Mouse (Mus musculus): ENCODE data around the gene Chd2.
"Not testable (repeated sequence)": the region's sequence is repeated elsewhere in the genome, so short reads cannot be mapped to it uniquely, and the experiment has no call there.

Gene Chd2

DNA sequence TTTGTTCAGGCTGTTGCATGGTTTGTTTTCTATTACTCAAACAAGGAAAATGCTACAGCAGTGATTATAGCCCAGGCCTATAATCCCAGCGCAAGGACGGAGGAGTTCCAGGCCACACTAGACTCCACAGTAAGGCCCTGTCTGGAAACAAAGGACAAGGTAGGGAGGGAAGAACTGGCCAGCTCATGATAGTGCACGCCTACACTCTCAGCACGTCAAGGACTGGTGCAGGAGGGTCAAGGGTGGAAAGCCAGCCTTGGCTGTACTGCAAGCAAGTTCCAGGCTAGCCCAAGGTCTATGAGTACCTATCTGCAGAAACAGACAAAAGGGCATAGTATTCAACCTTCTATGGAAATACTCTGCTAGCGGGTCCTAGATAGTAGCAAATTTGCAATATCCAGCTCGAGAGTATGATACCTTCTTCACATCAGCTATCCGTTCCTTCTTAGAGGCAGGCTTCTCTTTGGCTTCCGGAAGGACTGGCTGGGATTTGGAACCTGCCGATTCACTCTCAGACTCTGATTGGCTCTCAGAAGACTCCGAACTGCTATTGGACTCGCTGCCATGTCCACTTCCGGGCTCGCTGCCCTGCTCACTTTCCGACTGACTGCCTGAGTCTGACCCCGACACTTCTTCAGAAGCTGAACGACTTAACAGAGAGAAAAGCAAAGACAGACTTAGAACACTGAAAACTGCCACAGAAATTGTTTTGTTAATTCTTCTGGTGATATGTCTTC is 22.4 kb downstream of the Chd2 start:
- DNase-seq, result no peak

DNA sequence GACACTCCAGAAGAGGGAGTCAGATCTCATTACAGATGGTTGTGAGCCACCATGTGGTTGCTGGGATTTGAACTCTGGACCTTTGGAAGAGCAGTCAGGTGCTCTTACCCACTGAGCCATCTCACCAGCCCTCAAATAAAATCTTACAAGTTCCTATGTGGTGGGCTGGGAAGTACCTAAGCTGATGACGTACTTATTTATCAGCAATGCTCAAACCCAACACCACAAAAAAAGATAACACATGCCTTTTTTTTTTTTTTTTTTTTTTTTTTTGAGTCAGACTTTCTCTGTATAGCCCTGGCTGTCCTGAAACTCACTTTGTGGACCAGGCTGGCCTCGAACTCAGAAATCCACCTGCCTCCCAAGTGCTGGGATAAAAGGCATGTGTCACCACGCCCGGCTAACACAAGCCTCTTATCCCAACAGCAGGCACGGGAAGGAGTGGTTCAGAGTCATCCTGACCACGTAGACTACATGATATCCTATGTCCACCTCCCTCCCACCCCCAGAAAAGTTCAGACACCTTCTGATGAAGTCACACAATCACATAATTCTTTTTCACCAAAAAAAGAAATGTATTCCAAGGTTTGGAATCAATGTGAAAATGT is 23.2 kb downstream of the Chd2 start:
- DNase-seq, result not testable (repeated sequence)

DNA sequence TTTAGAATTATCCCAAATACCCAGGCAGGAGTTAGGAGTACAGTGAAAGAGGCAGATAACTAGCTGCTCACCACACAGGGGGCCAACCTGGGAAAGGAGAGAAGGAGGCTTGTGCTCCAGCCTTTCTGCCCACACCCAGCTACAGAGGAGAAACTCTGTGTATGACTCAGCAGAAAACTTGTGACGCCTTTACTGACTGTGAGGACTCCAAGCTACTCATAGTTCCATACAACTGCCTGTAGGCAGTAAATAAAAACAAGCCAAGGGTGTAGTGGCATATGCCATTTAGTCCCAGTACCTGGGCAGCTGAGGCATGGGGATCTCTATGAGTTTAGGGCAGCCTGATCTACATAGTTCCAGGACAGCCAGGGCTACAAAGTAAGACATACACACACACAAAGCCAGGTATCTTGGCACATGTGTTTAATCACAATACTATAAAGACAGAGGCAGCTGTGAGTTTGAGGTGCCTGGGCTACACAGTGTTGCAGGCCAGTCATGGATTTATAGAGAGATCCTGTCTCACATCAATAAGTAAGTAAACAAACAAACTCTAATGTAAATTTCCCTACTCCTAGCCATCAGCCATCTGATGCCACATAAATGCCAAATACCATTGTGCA is 24.1 kb downstream of the Chd2 start:
- DNase-seq, result no peak

DNA sequence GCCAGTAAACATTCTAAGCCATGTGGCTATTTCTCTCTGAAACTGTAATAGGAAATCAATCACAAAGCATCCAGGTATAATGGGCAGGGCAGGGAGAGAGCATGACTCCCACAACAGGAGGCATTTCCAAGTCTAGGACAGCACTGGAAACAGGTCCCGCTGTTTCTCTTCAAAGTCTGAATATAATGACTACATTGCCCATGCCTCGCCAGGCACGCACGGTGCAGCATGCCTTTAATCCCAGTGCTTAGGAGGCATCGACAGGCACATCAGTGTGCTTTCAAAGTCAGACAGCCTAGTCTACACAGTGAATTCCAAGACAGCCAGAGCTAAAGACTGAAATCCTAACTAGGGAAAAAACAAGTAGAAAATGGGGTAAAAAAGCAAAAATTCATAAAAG is 24.8 kb downstream of the Chd2 start:
- DNase-seq, result no peak

DNA sequence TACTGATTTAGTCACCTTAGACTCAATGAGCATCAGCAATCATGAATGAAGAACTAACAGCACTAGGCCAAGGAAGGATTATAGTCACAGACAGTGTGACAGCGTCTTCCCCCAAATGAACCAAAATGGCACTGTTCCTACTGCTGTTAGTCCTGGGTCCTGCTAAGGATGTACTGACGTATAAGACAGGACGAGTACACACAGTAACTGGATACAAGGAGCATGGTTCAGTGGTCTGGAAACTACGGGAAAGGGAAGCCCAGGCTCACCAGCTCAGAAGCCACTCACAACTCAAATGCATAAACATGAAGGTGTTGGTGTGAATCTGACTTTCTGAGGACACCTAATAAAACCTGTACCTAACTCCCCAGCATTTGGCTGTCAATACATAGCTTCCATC is 27.1 kb downstream of the Chd2 start:
- no peak for DNase-seq

DNA sequence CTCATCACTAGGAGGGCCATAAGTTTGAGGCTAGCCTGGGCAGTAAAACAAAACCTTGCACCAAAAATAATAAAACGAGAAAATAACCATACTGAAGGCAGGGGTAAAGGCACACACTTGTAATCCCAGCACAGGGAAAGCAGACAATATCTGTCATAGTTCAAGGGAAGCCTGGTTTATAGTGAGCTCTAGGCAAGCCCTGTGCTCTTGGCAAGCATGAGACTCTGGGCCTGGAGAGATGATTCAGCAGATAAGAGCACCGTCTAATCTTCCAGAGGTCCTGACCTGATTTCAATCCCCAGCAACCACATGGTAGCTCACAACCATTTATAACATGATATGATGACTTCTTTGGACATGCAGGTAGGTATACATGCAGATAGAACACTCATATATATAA is 29.2 kb downstream of the Chd2 start:
- DNase-seq, result no peak

DNA sequence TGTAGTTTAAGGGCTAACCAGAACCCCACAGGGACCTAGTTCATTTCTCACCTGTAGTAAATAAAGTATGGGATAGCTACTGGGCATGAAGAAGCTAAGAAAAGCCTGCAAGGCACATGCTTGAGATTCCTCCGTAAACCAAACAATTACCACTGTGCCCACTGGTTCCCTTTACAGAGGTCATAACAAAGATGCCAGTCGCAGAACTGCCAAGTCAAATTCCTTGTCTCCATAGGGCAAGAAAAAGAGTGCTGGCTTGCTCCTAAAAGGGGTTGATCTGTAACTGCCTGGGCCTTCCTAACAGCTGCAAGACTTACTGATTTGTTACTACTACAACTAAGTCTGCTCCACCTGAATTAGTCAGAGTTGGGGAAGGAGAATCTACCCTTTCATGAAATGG is 32.9 kb downstream of the Chd2 start:
- peak in 1 of 2 experiments; percentile 38 for DNase-seq

DNA sequence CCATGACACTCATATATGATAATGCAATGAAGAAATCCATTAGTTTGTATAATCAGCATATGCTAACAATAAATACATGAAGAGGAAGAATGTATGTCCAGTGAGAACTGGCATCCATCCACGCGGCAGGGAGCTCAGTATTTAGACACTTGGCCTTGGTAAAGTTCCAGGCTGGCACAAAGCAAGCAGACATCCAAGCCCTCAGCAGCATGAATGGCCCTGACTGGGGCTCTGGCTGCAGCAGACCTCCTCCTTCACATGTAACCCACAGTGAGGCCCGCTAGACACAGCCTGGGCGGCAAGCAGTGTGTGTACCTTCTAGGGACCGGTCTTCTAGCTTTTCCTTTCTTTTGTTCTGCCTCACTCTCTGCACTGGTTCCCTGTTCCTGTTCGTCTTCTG is 34.1 kb downstream of the Chd2 start:
- no peak for DNase-seq

DNA sequence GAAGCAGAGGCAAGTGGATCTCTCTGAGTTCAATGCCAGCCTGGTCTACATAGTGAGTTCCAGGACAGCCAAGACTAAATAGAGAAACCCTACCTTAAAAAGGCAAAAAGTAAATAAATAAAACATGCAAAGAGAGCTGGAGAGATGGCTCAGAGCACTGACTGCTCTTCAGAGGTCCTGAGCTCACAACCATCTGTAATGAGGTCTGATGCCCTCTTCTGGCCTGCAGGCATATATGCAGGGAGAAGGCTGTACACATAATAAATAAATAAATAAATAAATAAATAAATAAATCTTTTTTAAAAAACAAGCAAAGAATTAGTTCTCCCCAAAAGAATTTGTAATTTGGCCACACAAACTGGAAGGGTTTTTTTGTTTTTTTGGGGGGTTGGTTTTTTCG is 34.8 kb downstream of the Chd2 start:
- no peak for DNase-seq

DNA sequence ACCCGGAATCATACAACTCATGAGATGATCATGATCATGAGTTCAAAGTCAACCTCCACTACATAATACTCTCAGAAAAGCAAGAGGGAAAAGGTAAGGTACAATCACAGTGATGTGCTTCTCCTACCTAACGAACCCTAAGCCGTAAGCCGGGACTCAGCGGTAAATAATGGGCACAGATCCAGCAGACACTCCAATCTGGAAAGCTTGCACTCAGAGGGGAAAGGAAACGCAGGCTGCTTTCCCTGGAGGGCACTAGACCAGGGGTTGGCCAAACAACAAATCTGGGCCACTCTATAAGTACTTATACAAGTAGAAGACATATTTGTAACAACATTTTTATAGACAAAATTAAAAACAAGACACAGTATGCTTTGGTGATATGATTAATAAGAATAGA is 36.4 kb downstream of the Chd2 start:
- DNase-seq, result no peak

DNA sequence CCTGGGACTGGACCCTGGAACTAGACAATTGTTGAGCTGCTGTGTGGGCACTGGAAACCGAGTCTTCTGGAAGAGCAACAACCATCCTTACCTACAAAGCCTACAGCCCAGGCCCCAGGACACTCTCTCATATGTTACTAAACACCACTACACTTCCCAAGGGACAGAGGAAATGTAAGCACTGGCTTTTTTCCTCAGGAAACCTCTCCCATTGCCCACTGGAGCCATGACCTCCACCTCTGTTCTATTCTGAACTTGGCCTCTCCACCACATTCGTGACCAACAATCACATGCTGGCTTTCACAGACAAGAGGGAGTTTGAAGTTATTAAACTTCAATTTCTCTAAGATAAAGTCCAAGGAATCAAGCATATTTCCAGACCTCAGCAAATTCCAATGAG is 43.4 kb downstream of the Chd2 start:
- peak in 1 of 2 experiments; percentile 21 for DNase-seq

DNA sequence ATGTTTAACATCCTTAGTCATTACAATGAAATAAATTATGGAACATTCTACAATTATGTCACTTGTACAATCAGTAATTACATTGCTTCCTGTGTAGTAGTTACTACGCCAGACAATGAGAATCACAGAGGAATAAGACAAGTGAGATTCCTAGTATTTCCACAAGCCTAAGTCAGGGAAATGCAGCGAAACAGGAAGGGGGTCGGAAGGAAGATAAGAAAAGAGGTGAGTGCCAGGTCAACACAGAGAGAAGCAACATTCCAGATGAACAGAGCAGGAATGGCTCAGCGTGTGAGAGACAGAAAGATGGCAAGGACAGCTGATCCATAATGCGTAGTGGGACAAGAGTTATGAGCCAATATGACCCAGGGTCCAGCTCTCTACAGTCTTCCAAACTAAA is 52.4 kb downstream of the Chd2 start:
- no peak for DNase-seq

DNA sequence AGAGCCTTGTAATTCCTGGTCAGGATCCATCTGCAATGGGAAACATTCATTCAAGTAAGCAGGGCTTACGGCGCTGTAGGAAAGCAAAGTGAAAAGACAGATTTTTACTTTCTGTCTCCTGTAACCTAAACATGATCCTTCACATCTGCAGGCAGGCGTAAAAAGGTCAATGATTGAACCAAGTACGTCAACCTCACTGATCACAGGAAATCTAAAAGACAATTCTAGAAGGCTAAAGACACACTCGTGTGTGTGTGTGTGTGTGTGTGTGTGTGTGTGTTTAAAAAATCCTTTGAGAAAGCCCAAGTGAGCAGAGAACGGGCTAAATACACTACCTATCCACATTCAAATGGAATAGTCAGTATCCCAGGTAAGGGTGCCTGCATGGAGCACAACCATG is 60.5 kb downstream of the Chd2 start:
- no peak for DNase-seq

DNA sequence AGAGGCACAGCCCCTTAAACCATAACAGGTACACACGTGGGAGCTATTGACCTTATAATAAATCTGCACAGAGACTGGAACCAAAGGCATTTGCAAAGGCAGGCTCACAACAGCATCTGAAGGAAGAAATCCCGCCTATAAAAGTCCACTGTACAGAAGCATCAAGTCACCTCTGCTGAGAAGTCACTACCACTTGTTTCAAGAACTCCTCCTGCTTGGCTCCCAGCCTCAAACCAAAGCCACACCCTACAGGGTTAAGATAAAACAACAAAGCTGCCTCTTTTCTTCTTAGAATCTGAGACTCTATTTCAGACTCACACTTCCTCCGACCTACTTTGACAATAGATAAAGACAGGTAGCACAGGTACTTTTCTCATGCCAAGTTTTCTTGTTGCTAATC is 62.1 kb downstream of the Chd2 start:
- DNase-seq, result no peak

DNA sequence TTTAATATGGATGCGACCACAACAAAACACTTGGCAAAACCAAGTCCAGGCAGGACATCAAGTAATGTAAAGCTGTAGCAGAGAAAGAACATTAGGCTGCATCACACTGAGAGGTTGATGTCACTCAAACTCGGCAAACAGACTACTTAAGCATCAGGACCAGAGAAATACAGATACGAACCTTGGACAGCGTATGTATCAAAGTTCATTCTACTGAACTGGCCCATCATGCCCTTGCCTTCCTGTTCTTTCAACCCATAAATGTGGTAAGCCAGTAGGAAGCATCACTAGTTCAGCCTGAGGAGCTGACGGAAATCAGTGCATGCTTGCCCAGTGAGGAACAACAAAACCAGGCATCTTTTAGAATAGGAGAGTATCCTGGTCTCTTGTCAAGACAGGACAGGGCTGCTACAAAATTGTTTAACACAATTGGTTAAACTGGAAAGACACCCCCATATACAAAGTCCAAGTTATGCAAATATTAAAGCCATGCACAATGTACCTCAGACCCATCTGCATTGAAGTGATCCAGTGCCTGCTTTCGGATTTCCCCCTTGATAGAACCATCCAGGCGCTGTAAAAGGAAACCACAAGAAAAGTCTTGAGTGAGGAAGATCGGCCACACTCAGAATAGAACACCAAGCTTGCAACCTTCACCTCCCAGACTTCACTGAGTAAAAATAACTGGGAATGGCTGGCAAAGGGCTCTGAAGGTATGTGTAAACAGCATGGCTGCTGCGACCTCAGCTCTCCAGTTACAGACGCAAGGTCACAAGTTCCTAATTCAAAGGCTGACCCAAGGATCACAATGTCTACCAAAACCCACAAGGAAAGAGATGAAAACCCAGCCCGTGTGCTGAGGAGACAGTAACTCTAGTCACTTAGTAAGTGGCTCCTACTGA is 63.2 kb downstream of the Chd2 start:
- no peak for DNase-seq

DNA sequence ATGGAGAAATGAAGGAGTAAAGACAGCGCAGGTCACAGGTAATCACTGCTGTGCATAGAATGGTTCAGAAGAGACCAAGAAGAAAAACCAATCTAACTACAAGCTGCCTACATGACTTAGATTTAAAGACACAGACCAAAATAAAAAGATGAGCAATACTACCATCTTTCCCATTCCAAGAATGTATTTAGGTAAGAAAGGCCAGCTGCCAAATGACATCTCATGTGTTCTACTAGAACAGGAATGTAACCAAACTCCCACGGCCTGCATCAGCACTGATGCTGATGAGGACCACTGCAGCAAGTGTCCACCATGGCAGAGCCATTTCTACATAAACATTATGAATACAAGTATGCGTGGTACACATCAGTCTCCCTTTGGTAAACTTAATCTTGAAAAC is 73.9 kb downstream of the Chd2 start:
- no peak for DNase-seq

DNA sequence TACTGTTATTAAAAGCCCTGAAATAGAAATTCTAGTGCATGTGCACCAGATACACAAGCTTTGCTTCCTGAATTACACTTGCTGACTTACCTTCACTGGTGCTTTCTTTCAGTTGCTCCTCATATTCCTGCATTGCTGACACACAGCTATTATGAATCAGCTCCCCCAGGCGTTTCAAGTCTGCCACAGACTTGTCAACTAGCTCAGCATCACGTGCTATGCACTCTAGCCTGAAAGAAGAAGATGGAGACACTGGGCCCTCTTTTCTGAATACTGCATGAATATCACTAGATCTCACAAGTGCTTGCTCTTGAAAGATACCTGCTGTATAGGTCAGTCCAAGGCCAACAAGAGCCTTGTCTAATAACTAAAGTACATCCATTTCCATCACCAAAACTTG is 78.1 kb downstream of the Chd2 start:
- no peak for DNase-seq

DNA sequence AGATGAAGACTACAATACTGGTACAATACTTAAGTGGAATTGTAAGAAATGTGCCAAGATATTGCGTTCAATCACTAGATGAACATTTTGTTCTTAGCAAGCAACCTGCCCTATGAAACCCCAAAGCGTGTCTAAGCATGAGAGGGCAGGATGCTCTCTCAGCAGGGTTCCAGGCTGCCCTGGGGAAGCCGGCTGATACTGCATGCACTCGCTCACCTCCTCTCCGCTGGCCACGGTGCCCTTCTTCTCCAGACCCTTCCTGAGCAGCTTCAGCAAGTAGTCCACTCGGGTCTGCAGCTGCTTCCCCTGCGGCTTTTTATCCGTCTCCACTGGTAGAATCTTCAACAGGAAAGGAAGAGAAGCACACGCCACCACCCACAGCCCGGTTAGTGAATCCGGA is 87.5 kb downstream of the Chd2 start:
- no peak for DNase-seq

DNA sequence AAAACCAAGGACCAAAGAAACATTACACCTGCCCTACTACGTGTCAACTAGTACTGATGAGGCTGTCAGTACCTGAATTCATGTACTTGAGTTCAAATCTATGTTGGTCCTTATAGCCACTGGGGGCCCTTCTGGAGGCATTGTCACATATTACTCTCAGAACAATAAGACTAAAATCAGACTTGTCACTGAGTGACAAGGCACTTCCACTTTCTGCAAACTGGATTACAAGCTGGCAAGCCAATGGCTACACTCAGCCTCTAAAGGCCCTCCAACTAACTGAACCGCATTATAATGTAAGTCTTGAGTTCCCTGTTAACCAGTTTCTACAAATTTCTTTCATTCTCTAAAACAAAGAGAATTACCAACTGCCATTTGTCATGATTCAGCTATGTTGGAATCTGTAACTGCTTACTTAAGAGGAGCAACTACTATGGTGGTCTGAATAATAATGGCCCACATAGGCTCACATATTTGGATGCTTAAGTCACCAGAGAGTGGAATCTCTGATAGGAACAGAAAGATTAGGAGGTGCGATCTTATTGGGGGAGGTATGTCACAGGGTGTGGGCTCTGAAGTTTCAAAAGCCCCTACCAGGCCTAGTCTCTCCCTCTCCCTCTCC is 89.3 kb downstream of the Chd2 start:
- DNase-seq, result no peak

DNA sequence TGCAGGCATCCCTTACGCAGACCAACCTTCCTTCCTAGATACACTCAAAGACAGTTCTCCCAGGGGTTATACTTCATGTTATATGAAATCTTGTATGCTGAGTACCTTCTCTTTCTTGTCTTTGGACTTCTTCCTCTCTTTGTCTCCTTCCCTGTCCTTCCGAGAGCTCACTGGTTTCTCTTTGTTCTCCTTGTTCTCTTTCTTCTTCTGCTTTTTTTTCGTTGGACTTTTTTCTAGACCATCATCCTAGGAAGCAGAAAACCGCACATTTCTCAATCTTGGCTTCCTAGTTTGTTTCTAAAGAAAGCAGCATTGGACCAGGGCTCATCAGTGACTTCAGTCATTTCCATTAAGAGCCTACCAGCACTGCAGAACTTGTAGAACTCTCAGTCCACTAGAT is 90.0 kb downstream of the Chd2 start:
- DNase-seq, result no peak

DNA sequence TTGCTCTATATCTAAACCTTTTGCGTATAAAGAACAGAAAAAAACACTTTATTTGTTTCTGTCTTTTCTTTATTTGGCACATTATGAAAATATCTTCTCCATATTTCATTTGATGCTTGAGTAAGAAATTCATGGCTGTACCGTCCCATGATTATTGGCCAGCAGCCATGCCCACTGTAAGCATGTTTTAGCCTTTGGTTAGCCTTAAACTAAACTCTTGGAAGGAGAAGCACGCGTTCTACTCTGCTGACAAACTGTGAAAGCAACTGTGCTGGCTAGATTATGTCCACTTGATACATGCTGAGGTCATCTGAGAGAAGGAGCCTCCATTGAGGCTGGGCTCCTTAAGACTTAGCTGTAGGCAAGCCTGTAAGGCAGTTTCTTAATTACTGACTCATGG is 99.4 kb downstream of the Chd2 start:
- DNase-seq, result peak; percentile 52 to 71

DNA sequence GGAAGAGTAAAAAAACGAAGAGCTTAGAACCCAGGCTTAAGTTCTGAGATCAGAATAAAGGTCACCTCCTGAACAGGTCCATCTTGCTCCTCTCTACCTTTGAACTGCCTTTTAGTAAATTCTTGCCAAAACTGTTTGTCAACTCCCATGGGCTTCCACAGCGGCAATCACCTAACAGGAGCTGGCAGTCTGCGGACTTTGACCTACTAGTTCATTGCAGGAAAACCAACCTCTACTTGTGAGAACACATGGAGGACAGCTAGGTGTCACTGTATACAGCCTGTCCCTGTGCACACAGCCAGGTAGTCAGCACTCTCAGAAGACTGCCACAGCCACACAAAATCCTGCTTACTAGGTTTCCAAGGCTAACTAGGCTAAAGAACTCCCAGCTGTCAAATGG is 99.8 kb downstream of the Chd2 start:
- peak; percentile 56 to 79 for DNase-seq

DNA sequence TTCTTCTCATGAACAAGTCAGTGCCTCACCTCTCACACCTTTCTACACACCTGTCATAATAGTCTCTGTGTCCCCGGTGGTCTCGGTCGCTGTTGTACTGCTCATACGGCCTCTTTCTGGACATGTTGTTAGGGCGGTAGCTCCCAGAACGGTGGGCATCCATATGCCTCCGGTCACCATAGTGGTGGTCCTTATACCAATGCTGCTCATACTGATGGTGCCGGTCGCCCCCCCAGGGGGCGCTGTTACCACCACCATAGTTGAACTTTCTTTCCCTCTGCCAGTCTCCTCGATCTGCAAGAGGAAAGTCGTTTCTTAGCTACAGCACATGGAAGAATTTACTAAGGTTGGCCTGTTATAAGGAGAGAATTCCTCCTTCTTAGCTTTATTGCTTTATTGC is 105.9 kb downstream of the Chd2 start:
- DNase-seq, result peak in 1 of 2 experiments; percentile 63

Data from kidney, postnatal 36 days (tissue).